Mouse (Mus musculus): ENCODE measurements around the gene Celf2. TPM values are rescaled to one million over a fixed set of nuclear protein-coding genes. Genes with fewer than 3 reads are reported as not detected.

Celf2 gene
- polyA plus RNA-seq, 1 experiment, result 127 TPM

DNA sequence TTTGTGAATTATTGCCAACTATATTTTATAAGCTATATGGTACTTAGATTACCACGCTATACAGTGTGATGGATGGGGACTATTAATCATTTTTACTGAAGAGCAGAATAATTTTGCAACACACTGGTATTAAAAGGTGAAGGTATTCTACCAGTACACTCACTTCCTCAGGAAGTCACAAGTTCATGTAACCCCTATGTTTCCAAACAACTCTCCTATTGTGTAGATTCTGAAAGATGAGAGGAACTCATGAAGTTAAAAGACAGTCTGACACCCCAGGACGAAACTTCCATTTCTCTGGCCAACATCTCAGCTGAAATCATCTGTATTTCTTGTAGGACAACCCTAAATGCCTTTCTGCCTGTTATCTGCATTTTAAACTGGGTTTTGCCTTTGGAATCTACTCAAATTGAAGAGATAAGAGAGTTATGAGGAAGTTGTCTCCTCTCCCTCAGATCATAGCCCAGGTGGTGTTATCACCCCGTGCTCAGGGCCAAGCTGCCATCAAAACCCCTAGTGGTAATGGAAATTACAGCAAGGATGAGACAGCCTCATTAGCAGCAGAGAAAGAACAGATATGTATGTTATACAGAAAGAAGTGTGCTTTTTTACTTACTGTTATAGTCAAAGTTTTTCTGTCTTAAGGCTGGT lies 722.7 kb downstream of the Celf2 start:
- TF ChIP-seq CTCF (IDR thresholded peaks at IDR 0.05; ENCODE audit: low read depth, low read length), result no peak
- no peak for TF ChIP-seq POLR2A (IDR thresholded peaks at IDR 0.05; ENCODE audit: borderline replicate concordance, low read depth, low read length)
- H3K27ac ChIP-seq (ENCODE audit: insufficient read depth, low read depth, low read length), result no peak overlapping the region
- H3K4me3 ChIP-seq (ENCODE audit: insufficient read depth, low read length), result no peak overlapping the region
- H3K4me1 ChIP-seq (ENCODE audit: control insufficient read depth, insufficient read depth, low read length), result no peaks in the 10 kb centered on the region

DNA sequence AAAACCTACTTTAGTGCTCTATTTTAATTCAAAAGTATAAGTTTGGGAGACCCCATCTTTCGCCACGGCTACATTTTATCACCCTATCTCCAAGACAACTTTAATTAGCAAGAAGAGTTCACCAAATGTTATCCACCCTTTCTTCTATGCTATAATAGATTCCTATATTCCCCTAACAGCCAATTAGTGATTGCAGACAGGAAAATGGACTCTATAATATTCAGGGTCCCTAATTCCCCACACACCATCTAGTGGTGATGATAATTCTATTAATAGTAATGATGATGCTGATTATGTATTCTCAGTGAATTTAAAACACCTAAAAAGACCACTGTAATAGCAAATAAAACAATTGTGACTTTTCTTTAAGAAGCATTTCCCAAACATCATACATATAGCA lies 739.1 kb downstream of the Celf2 start:
- Histone ChIP-seq H3K4me3 (ENCODE audit: insufficient read depth, low read length) (no peak overlapping the region), H3K4me1 (ENCODE audit: control insufficient read depth, insufficient read depth, low read length) (no peaks in the 10 kb centered on the region), H3K27ac (ENCODE audit: insufficient read depth, low read depth, low read length) (no peak overlapping the region)
- TF ChIP-seq POLR2A (IDR thresholded peaks at IDR 0.05; ENCODE audit: borderline replicate concordance, low read depth, low read length) (no peak), CTCF (IDR thresholded peaks at IDR 0.05; ENCODE audit: low read depth, low read length) (no peak)

DNA sequence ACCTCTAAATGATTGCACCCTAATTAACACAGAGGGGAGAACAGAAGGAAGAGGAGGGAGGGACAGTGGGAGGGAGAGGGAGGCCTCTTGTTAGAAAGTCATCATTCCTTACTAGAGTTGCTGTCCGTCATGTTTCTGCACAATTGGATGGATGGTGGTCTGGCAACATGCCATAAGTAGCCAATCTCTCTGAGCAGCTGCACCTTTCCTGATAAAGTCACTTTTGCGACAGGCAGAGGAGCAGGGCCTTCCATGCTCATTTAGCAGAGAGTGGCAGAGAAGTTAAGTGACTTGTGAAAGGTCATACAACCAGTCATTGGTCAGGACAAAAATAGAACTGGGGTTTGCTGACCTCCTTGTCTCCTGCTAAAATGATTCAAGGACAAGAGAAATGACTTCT lies 747.0 kb downstream of the Celf2 start:
- Histone ChIP-seq H3K4me1 (ENCODE audit: control insufficient read depth, insufficient read depth, low read length) (no peaks in the 10 kb centered on the region), H3K4me3 (ENCODE audit: insufficient read depth, low read length) (no peak overlapping the region), H3K27ac (ENCODE audit: insufficient read depth, low read depth, low read length) (no peak overlapping the region)
- TF ChIP-seq CTCF (IDR thresholded peaks at IDR 0.05; ENCODE audit: low read depth, low read length), result no peak

DNA sequence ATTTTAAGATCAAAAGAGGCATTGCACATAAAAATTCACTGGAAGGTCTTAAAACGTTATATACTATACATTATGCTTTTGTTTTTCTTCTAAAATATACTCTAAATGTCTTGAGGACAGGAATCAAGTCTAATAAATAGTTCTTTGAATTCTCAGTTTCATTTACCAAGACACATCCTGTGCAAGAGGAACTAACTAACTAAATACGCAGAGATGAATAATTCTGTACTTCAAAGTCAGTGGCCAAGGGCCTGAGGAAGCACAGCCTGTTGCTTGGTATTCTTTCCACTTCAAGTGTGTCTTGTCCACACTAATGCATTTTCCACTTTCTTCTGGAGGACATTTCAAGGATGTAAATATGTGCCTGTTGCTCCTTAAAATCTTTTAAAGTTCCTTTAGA lies 766.2 kb downstream of the Celf2 start:
- no peak overlapping the region for H3K27ac ChIP-seq (ENCODE audit: insufficient read depth, low read depth, low read length)
- TF ChIP-seq POLR2A (IDR thresholded peaks at IDR 0.05; ENCODE audit: borderline replicate concordance, low read depth, low read length), result no peak
- no peak for TF ChIP-seq CTCF (IDR thresholded peaks at IDR 0.05; ENCODE audit: low read depth, low read length)
- no peak overlapping the region for H3K4me3 ChIP-seq (ENCODE audit: insufficient read depth, low read length)
- peaks cover 5% of the 10 kb centered on the region for H3K4me1 ChIP-seq (ENCODE audit: control insufficient read depth, insufficient read depth, low read length)

DNA sequence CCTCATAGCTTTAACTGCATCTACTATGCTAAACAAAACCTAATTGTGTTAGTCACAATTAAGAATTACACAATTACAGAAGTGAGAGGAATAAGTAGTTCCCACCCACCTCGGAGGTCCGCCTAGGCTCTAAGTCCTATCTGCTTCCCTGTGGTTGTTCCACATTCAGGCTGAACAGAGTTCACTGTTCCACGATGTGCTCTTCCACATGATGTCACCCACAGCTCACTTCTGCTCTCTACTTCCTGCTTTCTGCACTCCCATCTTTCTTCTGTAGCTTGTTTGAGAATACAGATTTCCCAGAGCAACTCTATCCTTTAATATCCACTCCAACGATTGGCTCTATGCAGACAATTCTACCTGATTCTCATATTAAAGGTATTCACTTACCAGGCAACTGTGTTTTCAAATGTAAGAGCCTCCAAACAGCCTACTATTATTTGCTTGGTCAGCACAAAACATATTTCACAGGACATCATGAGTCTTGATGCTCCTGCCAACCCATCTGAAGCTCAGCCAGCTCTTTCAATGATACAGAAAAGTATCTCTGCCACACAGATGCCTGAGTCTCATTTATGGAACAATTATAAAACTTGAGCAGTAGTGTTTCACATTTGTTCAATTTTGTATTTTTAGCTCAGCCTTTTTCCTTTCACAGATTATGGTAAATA lies 769.2 kb downstream of the Celf2 start:
- Histone ChIP-seq H3K4me3 (ENCODE audit: insufficient read depth, low read length) (no peak overlapping the region), H3K27ac (ENCODE audit: insufficient read depth, low read depth, low read length) (no peak overlapping the region), H3K4me1 (ENCODE audit: control insufficient read depth, insufficient read depth, low read length) (peaks cover 5% of the 10 kb centered on the region)
- TF ChIP-seq POLR2A (IDR thresholded peaks at IDR 0.05; ENCODE audit: borderline replicate concordance, low read depth, low read length) (no peak), CTCF (IDR thresholded peaks at IDR 0.05; ENCODE audit: low read depth, low read length) (no peak)

DNA sequence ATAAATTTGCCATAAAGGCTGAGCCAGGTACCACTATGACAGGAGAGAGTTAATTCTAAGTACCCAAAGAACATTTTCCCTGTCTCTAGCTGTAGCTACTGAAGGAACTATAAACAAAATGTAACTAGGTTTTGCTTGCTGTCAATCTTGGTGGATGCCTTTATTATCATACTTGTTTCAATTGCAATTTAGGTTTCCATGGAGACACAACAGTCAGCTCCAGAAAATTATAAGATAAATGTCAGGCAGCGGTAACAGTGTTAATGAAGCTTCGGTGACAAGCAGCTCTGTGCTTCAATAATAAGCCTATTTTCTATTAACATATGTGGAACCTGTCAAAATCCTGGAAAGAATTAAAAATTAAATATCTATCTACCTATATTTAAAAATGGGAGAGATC lies 777.3 kb downstream of the Celf2 start:
- Histone ChIP-seq H3K27ac (ENCODE audit: insufficient read depth, low read depth, low read length) (no peak overlapping the region), H3K4me1 (ENCODE audit: control insufficient read depth, insufficient read depth, low read length) (peaks cover 18% of the 10 kb centered on the region), H3K4me3 (ENCODE audit: insufficient read depth, low read length) (no peak overlapping the region)
- TF ChIP-seq CTCF (IDR thresholded peaks at IDR 0.05; ENCODE audit: low read depth, low read length) (no peak), POLR2A (IDR thresholded peaks at IDR 0.05; ENCODE audit: borderline replicate concordance, low read depth, low read length) (no peak)

DNA sequence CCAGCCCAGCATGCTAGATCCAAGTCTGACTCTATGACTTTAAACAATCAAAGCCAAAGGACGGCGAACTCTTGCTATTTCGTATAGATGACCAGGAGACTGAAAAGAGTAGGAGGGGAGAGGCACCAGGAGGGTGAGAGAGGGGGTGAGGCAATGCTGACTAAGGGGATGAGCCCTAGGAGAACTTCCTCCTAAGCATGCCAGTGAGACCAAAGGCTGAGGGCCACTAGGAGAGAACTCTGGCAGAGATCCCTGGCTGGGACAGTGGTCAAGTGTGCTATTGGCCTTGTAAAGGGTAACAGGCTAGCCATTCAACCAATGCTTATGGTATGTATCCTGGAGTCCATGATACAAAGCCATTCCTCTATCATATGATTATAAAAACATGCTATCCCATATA lies 778.5 kb downstream of the Celf2 start:
- TF ChIP-seq CTCF (IDR thresholded peaks at IDR 0.05; ENCODE audit: low read depth, low read length) (no peak), POLR2A (IDR thresholded peaks at IDR 0.05; ENCODE audit: borderline replicate concordance, low read depth, low read length) (no peak)
- no peak overlapping the region for H3K27ac ChIP-seq (ENCODE audit: insufficient read depth, low read depth, low read length)

DNA sequence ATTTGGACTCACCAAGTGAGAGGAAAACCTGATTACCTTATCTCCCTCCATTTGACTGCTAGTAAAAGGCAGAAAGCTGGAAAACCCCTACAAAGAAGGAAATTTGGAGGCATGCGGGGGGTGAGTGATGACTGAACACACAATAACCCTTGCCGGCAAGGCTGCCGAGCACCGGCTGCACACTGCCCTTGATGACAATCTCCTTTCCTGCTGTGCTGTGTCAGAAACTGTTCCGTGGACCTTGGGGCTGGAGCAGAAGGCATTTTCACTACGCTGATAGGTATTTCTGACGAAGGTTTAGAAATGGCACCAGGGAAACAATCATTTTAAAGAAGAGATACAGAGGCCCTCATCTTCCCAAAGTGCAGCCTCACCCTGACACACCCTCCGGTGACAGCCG lies 779.4 kb downstream of the Celf2 start:
- Histone ChIP-seq H3K4me3 (ENCODE audit: insufficient read depth, low read length) (no peak overlapping the region), H3K4me1 (ENCODE audit: control insufficient read depth, insufficient read depth, low read length) (peaks cover 20% of the 10 kb centered on the region), H3K27ac (ENCODE audit: insufficient read depth, low read depth, low read length) (no peak overlapping the region)
- TF ChIP-seq POLR2A (IDR thresholded peaks at IDR 0.05; ENCODE audit: borderline replicate concordance, low read depth, low read length), result no peak
- TF ChIP-seq CTCF (IDR thresholded peaks at IDR 0.05; ENCODE audit: low read depth, low read length), result no peak

More for the DNA sequence above, 778.5 kb downstream of the Celf2 start:
- H3K4me3 ChIP-seq (ENCODE audit: insufficient read depth, low read length), result no peak overlapping the region
- H3K4me1 ChIP-seq (ENCODE audit: control insufficient read depth, insufficient read depth, low read length), result peaks cover 20% of the 10 kb centered on the region

DNA sequence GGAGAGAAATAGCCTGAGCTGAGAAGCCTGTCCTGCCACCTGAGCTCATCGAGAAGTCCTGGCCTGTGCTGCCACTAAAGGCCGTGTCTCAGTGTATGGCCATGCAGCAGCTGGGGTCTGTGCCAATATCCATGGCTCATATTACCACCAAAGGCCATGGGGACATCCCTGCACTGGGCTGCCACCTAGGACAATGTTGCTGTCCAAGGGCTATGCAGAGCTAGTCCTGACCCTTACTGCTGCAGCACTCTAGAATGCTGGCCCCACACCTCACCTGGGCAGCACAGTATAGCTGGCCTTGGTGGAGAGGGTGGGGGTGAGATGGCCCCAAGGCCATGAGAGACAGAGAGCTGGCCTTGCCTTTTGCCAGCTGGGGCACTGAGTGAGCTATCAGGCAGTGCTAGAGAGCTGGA lies 780.5 kb downstream of the Celf2 start:
- Histone ChIP-seq H3K27ac (ENCODE audit: insufficient read depth, low read depth, low read length) (no peak overlapping the region), H3K4me3 (ENCODE audit: insufficient read depth, low read length) (no peak overlapping the region), H3K4me1 (ENCODE audit: control insufficient read depth, insufficient read depth, low read length) (peaks cover 25% of the 10 kb centered on the region)
- no peak for TF ChIP-seq POLR2A (IDR thresholded peaks at IDR 0.05; ENCODE audit: borderline replicate concordance, low read depth, low read length)
- TF ChIP-seq CTCF (IDR thresholded peaks at IDR 0.05; ENCODE audit: low read depth, low read length), result no peak

DNA sequence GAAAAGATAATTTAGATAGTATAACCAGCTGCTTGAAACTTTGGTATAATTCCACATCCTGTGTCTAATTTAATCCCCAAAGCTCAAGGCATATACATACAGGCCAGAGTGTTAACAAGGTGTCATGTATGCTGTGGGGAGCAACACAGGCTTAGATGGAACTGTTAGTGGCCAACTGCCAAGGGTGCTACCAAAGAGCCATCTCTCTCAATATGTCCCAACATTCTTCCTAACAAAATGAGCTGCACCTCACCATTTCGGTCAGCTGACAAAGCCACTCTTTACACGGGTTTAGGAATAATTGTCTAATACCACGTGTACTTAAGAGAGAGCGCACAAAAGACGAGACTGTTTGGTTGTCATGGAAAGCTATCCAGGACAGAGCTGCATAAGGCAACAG lies 782.0 kb downstream of the Celf2 start:
- no peak overlapping the region for H3K4me3 ChIP-seq (ENCODE audit: insufficient read depth, low read length)
- peaks cover 28% of the 10 kb centered on the region for H3K4me1 ChIP-seq (ENCODE audit: control insufficient read depth, insufficient read depth, low read length)
- TF ChIP-seq POLR2A (IDR thresholded peaks at IDR 0.05; ENCODE audit: borderline replicate concordance, low read depth, low read length), result no peak
- no peak for TF ChIP-seq CTCF (IDR thresholded peaks at IDR 0.05; ENCODE audit: low read depth, low read length)

More for the DNA sequence above, 782.0 kb downstream of the Celf2 start:
- no peak overlapping the region for H3K27ac ChIP-seq (ENCODE audit: insufficient read depth, low read depth, low read length)

Measured in bone marrow macrophage, adult 2 months (primary cell).